Mouse (Mus musculus): ENCODE results near the gene Gnai3.
A peak's percentile ranks its signal among the peaks of the same experiment; 100 is the strongest.

The Gnai3 gene

DNA sequence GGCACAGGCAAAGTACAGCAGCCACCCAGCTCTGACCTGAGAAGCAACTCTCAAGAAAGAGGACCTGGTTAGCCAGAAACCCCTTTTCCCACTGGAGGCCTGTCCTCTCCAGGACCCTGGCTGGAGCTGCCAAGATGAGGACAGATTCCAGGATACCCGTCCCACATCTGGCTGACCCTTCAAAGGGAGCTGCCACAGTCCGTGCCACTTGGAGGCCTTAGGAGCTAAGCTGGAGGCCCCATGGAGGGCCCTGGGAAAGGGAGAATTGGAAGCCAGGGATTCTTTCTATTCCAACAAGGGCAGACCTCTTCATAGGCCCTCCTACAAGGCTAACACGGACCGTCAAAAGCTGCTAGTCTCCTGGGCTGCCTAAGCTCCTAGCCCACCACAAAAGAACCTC is 64.3 kb downstream of the Gnai3 start:
- no peak for DNase-seq

DNA sequence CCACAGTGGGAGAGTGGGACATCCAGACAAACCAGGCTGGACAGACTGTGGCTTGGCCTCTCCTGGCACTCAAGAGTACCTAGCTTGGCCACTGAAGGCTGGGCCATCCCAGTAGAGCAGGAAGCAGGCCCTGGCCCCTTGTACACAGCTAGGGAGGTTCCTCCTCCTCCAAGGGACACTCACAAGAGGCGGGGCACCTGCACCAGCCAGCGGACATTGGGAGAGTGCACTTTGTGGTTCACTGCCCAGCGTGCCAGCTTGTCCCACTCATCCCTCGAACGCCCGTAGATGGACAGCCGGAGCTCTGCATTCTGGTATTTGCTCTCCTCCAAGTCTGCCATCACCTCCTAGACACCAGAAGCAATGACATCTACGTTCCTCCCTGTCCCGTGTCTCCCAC is 69.1 kb downstream of the Gnai3 start:
- DNase-seq: no peak

DNA sequence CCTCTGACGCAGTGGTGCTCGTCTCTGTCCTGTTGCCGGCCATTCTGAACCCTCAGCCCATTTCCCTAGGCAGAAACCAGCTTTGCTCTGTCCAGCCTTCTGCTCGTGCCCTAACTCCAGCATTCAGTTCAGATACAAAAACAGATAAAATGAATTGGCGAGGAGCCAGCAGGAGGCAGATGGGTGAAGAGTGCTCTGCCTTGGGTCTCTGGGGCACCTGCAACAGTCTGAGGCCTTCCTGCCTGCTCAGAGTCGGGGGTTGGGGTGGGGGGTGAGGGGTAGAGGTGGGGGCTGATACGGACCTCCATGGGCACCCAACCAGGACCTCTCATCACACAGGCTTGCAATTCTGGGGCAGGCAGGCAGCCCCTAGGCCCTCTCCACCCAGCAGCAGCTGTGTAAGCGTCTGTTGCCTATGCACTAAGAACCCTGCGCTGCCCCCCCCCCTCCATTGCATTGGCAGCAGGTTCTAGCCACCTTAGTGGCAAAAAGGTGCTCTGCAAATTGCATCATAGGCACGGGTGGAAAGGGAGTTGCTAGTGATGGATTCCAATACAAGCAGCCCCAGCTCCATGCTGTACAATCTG is 72.9 kb downstream of the Gnai3 start:
- no peak for DNase-seq

DNA sequence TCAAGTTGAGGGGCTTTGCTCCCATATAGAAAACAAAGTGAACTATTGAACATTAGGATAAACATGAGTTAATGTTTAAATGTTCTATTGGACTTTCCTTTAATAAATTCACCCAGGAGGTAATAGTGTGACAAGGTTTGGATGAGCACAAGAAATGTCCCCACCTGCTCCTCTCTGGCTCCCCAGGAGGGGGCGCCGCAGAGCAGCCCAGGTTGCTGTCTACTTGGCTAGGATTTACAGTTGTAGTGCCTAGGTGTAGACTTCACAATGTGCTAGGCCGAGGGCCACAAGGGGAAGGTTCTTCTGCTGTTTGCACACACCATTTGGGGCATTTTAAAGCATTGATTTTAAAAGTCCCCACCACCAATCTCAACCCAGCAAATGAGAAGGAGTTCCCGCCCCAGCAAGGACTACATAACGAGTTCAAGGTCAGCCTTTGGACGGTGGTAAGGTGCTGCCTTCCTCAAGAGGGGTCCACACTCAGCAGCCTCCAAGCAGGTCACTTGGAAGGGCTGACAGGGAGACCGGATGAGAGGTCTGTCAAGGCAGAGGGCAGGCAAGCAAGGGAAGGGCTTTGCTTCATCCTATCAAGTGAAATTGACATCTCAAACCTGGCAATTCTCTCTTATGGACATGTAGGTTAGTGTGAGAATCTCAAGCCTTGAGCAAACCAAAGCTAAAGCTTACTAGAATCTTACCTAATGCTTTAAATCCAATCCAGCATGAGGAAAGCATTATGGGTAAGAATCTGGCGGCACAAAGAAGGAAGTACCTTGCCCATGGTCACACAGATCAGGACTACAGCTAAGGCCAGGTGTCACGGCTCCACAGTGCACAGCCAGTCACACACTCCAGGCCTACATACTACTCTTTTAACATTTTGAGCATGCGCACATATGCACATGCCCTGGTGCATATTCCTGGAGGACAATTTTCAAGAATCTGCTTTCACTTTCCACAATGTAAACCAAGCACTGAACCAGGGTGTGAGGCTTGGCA is 75.4 kb downstream of the Gnai3 start:
- peak; percentile 58 for DNase-seq

DNA sequence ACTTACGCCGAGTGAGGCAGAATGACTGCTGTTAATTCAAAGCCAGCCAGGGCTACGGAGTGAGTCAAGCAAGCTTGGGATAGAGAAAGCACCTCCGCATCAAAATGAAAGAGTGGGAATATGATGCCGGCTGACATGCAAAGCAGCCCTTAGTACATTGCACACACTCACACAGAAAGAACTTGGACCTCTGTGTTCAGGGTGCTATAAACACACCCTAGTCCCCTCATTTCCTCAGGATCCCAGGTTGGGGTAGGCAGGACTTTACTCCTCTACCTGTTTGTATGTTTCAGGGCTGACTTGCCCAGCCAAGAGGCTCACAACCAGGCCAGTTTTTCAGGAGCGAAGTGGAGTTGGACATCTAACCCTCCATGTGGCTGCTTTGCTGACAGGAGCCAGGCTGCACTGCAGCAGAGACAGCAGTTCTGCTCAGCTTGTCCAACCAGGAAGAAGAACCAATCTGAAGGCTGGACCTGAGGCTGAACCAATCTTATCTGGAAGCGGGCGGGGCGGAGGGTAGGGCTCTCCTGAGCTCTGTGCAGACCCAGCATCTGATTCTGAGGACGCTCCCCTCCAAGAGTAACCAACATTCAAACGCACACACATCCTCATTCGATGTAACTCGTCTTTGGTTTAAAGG is 76.6 kb downstream of the Gnai3 start:
- DNase-seq: no peak

DNA sequence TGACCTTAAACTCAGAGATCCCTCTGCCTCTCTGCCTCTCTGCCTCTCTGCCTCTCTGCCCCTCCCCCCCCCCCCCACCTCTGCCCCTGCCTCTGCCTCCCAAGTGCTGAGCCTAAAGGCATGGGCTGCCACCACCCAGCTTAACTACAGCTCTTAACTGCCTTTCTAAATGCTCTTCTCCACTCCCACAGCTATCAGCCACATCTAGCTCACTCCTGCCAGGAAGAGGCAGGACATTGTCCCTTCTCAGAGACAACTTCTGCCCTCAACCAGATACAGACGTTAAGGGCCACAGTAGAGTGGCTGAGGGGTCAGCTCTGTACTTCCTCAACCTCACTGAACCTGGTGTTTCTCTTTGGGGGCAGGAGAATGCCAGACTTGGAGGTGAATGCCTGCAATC is 77.1 kb downstream of the Gnai3 start:
- DNase-seq: no peak

DNA sequence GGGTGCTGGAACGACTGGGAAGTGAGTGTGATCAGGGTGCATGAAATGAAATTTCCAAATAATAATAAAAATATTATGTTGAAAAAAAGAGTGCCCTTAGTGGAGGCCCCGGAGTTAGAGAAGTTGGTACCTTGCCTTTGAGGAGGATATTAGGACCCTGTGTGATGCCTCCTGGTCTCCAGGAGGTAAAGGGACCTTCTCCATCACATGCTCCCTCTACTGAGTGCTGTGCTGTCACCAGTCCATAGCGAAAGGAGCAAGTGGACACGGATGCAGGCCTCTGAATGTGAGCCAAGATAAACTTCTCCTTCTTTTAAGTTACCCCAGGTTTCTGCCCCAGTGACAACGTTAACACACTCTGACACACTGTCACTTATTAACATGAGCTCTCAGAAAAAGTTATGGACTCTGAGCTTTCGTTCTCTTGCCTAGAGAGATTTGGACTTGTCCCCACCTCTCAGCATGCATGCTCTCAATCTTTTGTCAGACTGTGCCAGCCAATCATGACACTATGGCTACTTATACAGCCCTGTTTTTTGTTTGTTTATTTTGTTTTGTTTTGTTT is 78.5 kb downstream of the Gnai3 start:
- no peak for DNase-seq

DNA sequence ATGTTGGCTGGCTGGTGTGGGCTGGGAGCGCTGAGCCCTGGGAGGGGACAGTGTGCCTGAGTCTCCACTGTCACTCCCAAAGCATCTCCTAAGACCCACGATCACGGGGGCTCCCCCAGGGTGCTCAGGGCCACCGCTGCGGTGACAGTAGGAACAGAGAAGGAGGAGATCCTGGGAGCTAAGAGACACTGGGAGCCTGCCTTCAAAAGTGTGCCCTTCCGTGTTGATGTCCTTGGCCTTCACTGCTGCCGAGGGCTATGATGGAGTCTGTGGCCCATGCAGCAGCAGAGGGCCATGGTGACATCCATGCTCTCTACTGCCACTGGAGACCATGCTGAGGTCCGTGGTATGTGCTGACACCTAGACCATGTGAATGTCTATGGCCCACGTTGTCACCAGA is 80.4 kb downstream of the Gnai3 start:
- DNase-seq: no peak

DNA sequence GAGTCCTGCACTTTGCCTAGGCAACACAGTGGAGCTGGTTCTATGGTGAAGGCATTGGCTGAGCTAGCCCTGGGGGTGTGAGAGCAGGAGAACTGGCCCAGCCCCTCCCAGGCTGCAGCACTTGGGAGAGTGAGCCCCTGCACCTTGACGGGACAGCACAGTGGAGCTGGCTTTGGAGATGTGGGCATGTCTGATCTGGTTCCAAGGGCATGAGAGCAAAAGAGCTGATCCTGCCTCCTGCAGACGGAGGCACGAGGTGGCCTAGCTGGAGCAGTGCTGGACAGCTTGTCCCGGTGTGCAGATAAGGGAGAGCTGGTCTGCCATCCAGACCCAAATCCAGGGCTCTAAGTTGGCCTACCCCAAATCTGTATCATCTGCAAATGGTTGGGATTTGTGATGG is 81.3 kb downstream of the Gnai3 start:
- DNase-seq: no peak

DNA sequence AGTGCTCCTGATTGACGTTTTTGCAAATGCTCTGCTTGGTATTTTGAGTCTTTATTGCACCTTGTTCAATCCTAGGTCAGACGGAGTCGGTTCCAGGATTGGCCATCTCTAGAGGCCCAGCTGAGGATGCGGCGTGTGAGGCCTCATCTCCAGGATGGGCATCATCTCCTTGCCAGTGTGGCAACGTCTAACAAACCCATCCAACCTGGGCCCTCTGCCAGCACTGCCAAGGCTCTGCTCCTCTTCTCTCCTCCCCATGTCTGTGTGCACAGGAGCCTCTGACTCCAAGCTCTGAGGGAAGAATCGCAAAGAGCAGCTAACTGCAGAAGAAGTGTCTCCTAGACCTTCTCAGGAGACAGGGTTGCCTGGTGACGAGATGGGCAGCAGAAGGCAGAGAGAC is 83.3 kb downstream of the Gnai3 start:
- no peak for DNase-seq

DNA sequence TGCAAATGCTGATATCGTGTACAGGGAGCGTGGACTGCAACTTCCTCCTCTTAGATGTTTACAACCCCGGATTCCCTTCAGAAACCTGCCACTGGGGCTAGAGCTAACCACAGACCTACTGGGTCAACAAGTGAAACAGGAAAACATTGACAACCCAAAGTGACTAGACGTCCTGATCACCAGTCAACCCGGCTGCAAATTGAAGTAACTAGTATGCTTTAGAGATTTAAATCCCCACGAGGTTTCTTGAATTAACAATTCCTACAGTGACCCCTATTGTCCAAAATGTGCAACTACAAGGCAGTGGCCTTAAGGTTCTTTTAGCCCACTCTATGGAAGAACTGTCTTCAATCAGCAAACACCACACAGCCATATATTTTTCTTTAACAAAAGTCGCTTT is 84.5 kb downstream of the Gnai3 start:
- DNase-seq: no peak

Measured in cerebellum, adult 11 months (tissue).